ENCODE assay signal across 11 mouse cellular contexts in genomic region chr12:76493462-76493861, GRCm38 (mm10). TPM values are rescaled to one million over a fixed set of nuclear protein-coding genes. Genes with fewer than 3 reads are reported as not detected.
DNase-seq lines count a peak whose midpoint lies in the region; ATAC-seq and TF ChIP-seq lines count a peak whose summit lies in the region.
"Had no signal": no experiment of that assay in that cellular context is flagged by ENCODE, and none has a peak within 500 bp of the region (broad histone marks: within the 10 kb centered on the region; RNA-seq: fewer than 3 reads in every experiment).

No protein-coding gene starts in this region.

- no peak overlapping the region for H3K9ac ChIP-seq in limb, embryonic 14.5 days (ENCODE audit: low read depth, low read length, severe bottlenecking)
- H3K9ac ChIP-seq in hindbrain, embryonic 14.5 days, result no peak overlapping the region
- H3K9ac ChIP-seq in forebrain, postnatal 0 days, result no peak overlapping the region

- no peak for TF ChIP-seq POLR2A in limb, embryonic 14.5 days (IDR thresholded peaks at IDR 0.05; ENCODE audit: borderline replicate concordance, extremely low read depth, insufficient read depth, insufficient read length)

- TF ChIP-seq CTCF in forebrain, postnatal 0 days (IDR thresholded peaks at IDR 0.05; ENCODE audit: low read depth), result no peak

- WGBS in heart, embryonic 10.5 days, result 53% methylated on average over 5 of the region's 5 CpGs
- WGBS in limb, embryonic 14.5 days, result 22% methylated on average over 5 of the region's 5 CpGs
- WGBS in hindbrain, embryonic 14.5 days, result 73% methylated on average over 5 of the region's 5 CpGs
- 50% methylated on average over 5 of the region's 5 CpGs for WGBS in forebrain, postnatal 0 days

- no peaks in the 10 kb centered on the region for H3K36me3 ChIP-seq in heart, embryonic 10.5 days
- no peaks in the 10 kb centered on the region for H3K36me3 ChIP-seq in limb, embryonic 14.5 days (ENCODE audit: control insufficient read depth, insufficient read depth, low read length)
- no peaks in the 10 kb centered on the region for H3K36me3 ChIP-seq in hindbrain, embryonic 14.5 days (replicated peaks; ENCODE audit: control insufficient read depth, insufficient read depth)
- H3K36me3 ChIP-seq in forebrain, postnatal 0 days (ENCODE audit: insufficient read depth), result no peaks in the 10 kb centered on the region

- H3K4me1 ChIP-seq in heart, embryonic 10.5 days, result peaks cover 6% of the 10 kb centered on the region
- H3K4me1 ChIP-seq in limb, embryonic 14.5 days (ENCODE audit: control insufficient read depth, insufficient read depth, low read length), result peaks cover 3% of the 10 kb centered on the region; the same call in 1 of the 2 replicates
- H3K4me1 ChIP-seq in hindbrain, embryonic 14.5 days (replicated peaks; ENCODE audit: control insufficient read depth, insufficient read depth, low read length), result no peaks in the 10 kb centered on the region
- no peaks in the 10 kb centered on the region for H3K4me1 ChIP-seq in forebrain, postnatal 0 days (ENCODE audit: insufficient read depth)

- 0 out of 2 replicates have a peak, but pooled peaks cover 3% of the 10 kb centered on the region for H3K9me3 ChIP-seq in heart, embryonic 10.5 days
- H3K9me3 ChIP-seq in limb, embryonic 14.5 days (ENCODE audit: control insufficient read depth, low read length), result no peaks in the 10 kb centered on the region
- H3K9me3 ChIP-seq in hindbrain, embryonic 14.5 days (ENCODE audit: control insufficient read depth, low read length), result no peaks in the 10 kb centered on the region
- H3K9me3 ChIP-seq in forebrain, postnatal 0 days (ENCODE audit: low read length), result no peaks in the 10 kb centered on the region

- no peaks in the 10 kb centered on the region; the same call in 1 of the 2 replicates for H3K27me3 ChIP-seq in heart, embryonic 10.5 days (ENCODE audit: insufficient read depth, poor library complexity, severe bottlenecking)
- no peaks in the 10 kb centered on the region for H3K27me3 ChIP-seq in limb, embryonic 14.5 days (ENCODE audit: control insufficient read depth, insufficient read depth, low read length)
- peaks cover 3% of the 10 kb centered on the region; the same call in 1 of the 2 replicates for H3K27me3 ChIP-seq in hindbrain, embryonic 14.5 days (ENCODE audit: control insufficient read depth, insufficient read depth, low read length)
- no peaks in the 10 kb centered on the region for H3K27me3 ChIP-seq in forebrain, postnatal 0 days (ENCODE audit: insufficient read depth, low read length)

- peak; percentile 71 to 88 for DNase-seq in heart, adult 18-20 months
- no peak for DNase-seq in heart, embryonic 10.5 days (ENCODE audit: low spot score)
- DNase-seq in urinary bladder, postnatal 25 days (ENCODE audit: low spot score), result peak; percentile 38
- no peak for DNase-seq in urinary bladder, adult 2 months (ENCODE audit: low spot score)
- DNase-seq in limb, embryonic 14.5 days (ENCODE audit: low spot score), result peak; percentile 81
- DNase-seq in cerebellum, postnatal 25 days, result no peak
- no peak for DNase-seq in hindbrain, embryonic 14.5 days (ENCODE audit: low spot score)
- DNase-seq in forebrain, postnatal 0 days, result no peak
- DNase-seq: adrenal gland, adult 8-10 months; spleen, adult 18-20 months had no signal

- no peak overlapping the region for H3K4me2 ChIP-seq in limb, embryonic 14.5 days (replicated peaks; ENCODE audit: low read depth, low read length, severe bottlenecking)
- no peak overlapping the region for H3K4me2 ChIP-seq in hindbrain, embryonic 14.5 days (replicated peaks)
- H3K4me2 ChIP-seq in forebrain, postnatal 0 days (ENCODE audit: low read depth), result no peak overlapping the region
- H3K4me2 ChIP-seq: liver, embryonic 11.5 days had no signal

- H3K27ac ChIP-seq in heart, embryonic 10.5 days, result no peak overlapping the region
- H3K27ac ChIP-seq in limb, embryonic 14.5 days (replicated peaks; ENCODE audit: low read depth, low read length), result no peak overlapping the region
- no peak overlapping the region for H3K27ac ChIP-seq in hindbrain, embryonic 14.5 days
- no peak overlapping the region for H3K27ac ChIP-seq in forebrain, postnatal 0 days (ENCODE audit: low read depth, low read length)

- no peak overlapping the region for H3K4me3 ChIP-seq in heart, embryonic 10.5 days
- H3K4me3 ChIP-seq in limb, embryonic 14.5 days (replicated peaks; ENCODE audit: low read length), result no peak overlapping the region
- no peak overlapping the region for H3K4me3 ChIP-seq in hindbrain, embryonic 14.5 days (replicated peaks; ENCODE audit: low read length)
- H3K4me3 ChIP-seq in forebrain, postnatal 0 days (ENCODE audit: low read depth, low read length), result no peak overlapping the region

- peak; percentile 47 for ATAC-seq in limb, embryonic 14.5 days (ENCODE audit: low FRiP score, low read depth)
- no peak for ATAC-seq in hindbrain, embryonic 14.5 days (ENCODE audit: low FRiP score)
- no peak for ATAC-seq in forebrain, postnatal 0 days

RNA-seq across cellular contexts. Expression of gene Plekhg3, which starts 37.2 kb away (rescaled TPM):
- 10 to 100 TPM; 10.6 to 11.4 TPM for total RNA-seq in heart, adult 18-20 months (2021)
- polyA plus RNA-seq in heart, embryonic 10.5 days (2016; fragmentation: Nextera tagmentation; extraction: Ambion mirVana), result 5.1 and 5.3 TPM in 2 replicates
- 56.5 and 62.8 TPM in 2 replicates for polyA plus RNA-seq in urinary bladder, adult 2 months (2012; rRNA removed)
- polyA plus RNA-seq in limb, embryonic 14.5 days (2012; rRNA removed), result 22.7 and 23.7 TPM in 2 replicates
- polyA plus RNA-seq in limb, embryonic 14.5 days (2014; fragmentation: Nextera tagmentation; extraction: Ambion mirVana), result 5.6 and 7.9 TPM in 2 replicates
- polyA plus RNA-seq in hindbrain, embryonic 14.5 days (2014; fragmentation: Nextera tagmentation; extraction: Ambion mirVana), result 1.3 and 1.6 TPM in 2 replicates
- 4.1 and 6.2 TPM in 2 replicates for total RNA-seq in forebrain, postnatal 0 days (2014; rRNA removed)
- 0.53 and 1.1 TPM in 2 replicates for polyA plus RNA-seq in forebrain, postnatal 0 days (2015; fragmentation: Nextera tagmentation; extraction: Ambion mirVana)

Comparison
In these comparisons a context has a peak if more than half of its experiments do, and no peak if none do; other contexts are left out.
1. DNase-seq: peak in heart, adult 18-20 months (2 of 2), urinary bladder, postnatal 25 days (single experiment) and limb, embryonic 14.5 days (single experiment); none in heart, embryonic 10.5 days (single experiment), urinary bladder, adult 2 months (single experiment), cerebellum, postnatal 25 days (0 of 2), hindbrain, embryonic 14.5 days (single experiment) and forebrain, postnatal 0 days (single experiment).